Mouse (Mus musculus) ES-Bruce4 (cell line): ENCODE data around the gene Spa17. TPM values are rescaled to one million over a fixed set of nuclear protein-coding genes. Genes with fewer than 3 reads are reported as not detected.

Experiments used
- H3K27ac ChIP-seq: 2 replicates; pipeline ENCODE4 v1.5.1; 2012; ENCODE audit warnings: low read length, inconsistent platforms; ENCODE audit not compliant: insufficient read depth
- H3K27me3 ChIP-seq: 2 replicates; pipeline ENCODE4 v1.6.1; 2012; ENCODE audit warnings: mild to moderate bottlenecking, low read length, inconsistent platforms; ENCODE audit not compliant: control insufficient read depth, poor library complexity, insufficient read depth, severe bottlenecking
- H3K36me3 ChIP-seq: 2 replicates; pipeline ENCODE4 v1.6.1; 2012; ENCODE audit warnings: inconsistent platforms, mild to moderate bottlenecking, low read length, moderate library complexity; ENCODE audit not compliant: control insufficient read depth, poor library complexity, insufficient read depth, severe bottlenecking
- H3K4me1 ChIP-seq: one replicate; pipeline ENCODE4 v1.8.1; 2011; ENCODE audit warnings: low read length; ENCODE audit not compliant: control insufficient read depth, insufficient read depth
- H3K4me3 ChIP-seq: 2 replicates; pipeline ENCODE4 v1.5.1; 2011; ENCODE audit warnings: low read depth, mild to moderate bottlenecking, low read length
- H3K9ac ChIP-seq: 2 replicates; pipeline ENCODE4 v1.6.1; 2012; ENCODE audit warnings: low read depth, mild to moderate bottlenecking, inconsistent platforms; ENCODE audit not compliant: poor library complexity, severe bottlenecking
- H3K9me3 ChIP-seq: replicated peaks from 2 replicates; pipeline ENCODE4 v1.6.1; 2012; ENCODE audit warnings: mild to moderate bottlenecking, low read length, inconsistent platforms; ENCODE audit not compliant: control insufficient read depth, poor library complexity, insufficient read depth, severe bottlenecking
- CTCF ChIP-seq: IDR thresholded peaks from one replicate; pipeline ENCODE4 v1.8.1; 2011; ENCODE audit warnings: low read depth, low read length
- EP300 ChIP-seq: IDR thresholded peaks from 2 replicates; pipeline ENCODE4 v1.6.1; 2011; ENCODE audit warnings: low read depth, low read length; ENCODE audit not compliant: insufficient read depth
- POLR2A ChIP-seq: IDR thresholded peaks from one replicate; pipeline ENCODE4 v1.8.1; 2011; ENCODE audit warnings: low read length; ENCODE audit not compliant: insufficient read depth
- polyA plus RNA-seq: library from polyadenylated mRNA; stranded (reverse); fragments of >200 nt; gene quantifications from 2 replicates; pipeline ENCODE4 v1.2.4, GENCODE M21; 2011; ENCODE audit warnings: low read depth; ENCODE audit not compliant: missing spikeins, insufficient read depth, insufficient read length

Spa17 gene
- polyA plus RNA-seq, 1 experiment: 5.3 TPM

- no peak overlapping the region for H3K27ac ChIP-seq
- no peaks in the 10 kb centered on the region; the same call in 1 of the 2 replicates for H3K27me3 ChIP-seq
Measured at GRCm38 (mm10) chr9:37556366-37556765, 57.2 kb downstream of the Spa17 start.

GRCm38 (mm10) chr9:37554838-37555748, 58.4 kb downstream of the Spa17 start, which contains the start of gene Siae:
TSS of gene Siae (plus strand) at chr9:37555698.
- no peaks in the 10 kb centered on the region; the same call in 1 of the 2 replicates for H3K27me3 ChIP-seq
- no peak within 1 kb of the TSS for H3K4me3 ChIP-seq
- no peak within 1 kb of the TSS for H3K9ac ChIP-seq
- no peak within 1 kb of the TSS for H3K27ac ChIP-seq
- no peaks in the 10 kb centered on the region for H3K9me3 ChIP-seq
- H3K36me3 ChIP-seq: no peaks in the 10 kb centered on the region
- no peaks in the 10 kb centered on the region for H3K4me1 ChIP-seq
- TF ChIP-seq EP300 (no peak), POLR2A (no peak), CTCF (no peak)

More at GRCm38 (mm10) chr9:37556366-37556765, 57.2 kb downstream of the Spa17 start:
- Histone ChIP-seq H3K4me3 (no peak overlapping the region), H3K4me1 (no peaks in the 10 kb centered on the region), H3K9ac (no peak overlapping the region), H3K36me3 (no peaks in the 10 kb centered on the region), H3K9me3 (no peaks in the 10 kb centered on the region)
- no peak for TF ChIP-seq CTCF
- TF ChIP-seq POLR2A: no peak
- no peak for TF ChIP-seq EP300

GRCm38 (mm10) chr9:37554279-37554678, 59.2 kb downstream of the Spa17 start:
- Histone ChIP-seq H3K27me3 (no peaks in the 10 kb centered on the region; the same call in 1 of the 2 replicates), H3K27ac (no peak overlapping the region), H3K36me3 (no peaks in the 10 kb centered on the region), H3K9ac (no peak overlapping the region), H3K4me1 (no peaks in the 10 kb centered on the region), H3K4me3 (no peak overlapping the region), H3K9me3 (no peaks in the 10 kb centered on the region)
- no peak for TF ChIP-seq CTCF
- TF ChIP-seq POLR2A: no peak
- TF ChIP-seq EP300: no peak

Other genes starting within 250 kb of the Spa17 start
- 0.22 and 0.84 TPM in 2 replicates for gene Hepacam, start 246.4 kb downstream of the Spa17 start, polyA plus RNA-seq
- gene Robo4, start 211.8 kb downstream of the Spa17 start, polyA plus RNA-seq: 0.64 TPM in 1 of 2 replicates, not detected in the other
- 1.5 and 1.7 TPM in 2 replicates for gene Robo3, start 180.5 kb downstream of the Spa17 start, polyA plus RNA-seq
- 85.4 and 85.6 TPM in 2 replicates for gene Msantd2, start 124.4 kb downstream of the Spa17 start, polyA plus RNA-seq
- 1.7 and 3.1 TPM in 2 replicates for gene Esam, start 85.6 kb downstream of the Spa17 start, polyA plus RNA-seq
- 0.91 TPM in 1 of 2 replicates, not detected in the other for gene Vsig2, start 74.5 kb downstream of the Spa17 start, polyA plus RNA-seq
- 1.2 and 3.3 TPM in 2 replicates for gene Nrgn, start 60.8 kb downstream of the Spa17 start, polyA plus RNA-seq
- gene Siae, start 58.0 kb downstream of the Spa17 start, polyA plus RNA-seq: 9.4 and 10.0 TPM in 2 replicates
- gene Tbrg1, start 43.6 kb upstream of the Spa17 start, polyA plus RNA-seq: 184 and 191 TPM in 2 replicates
- gene Panx3, start 55.5 kb upstream of the Spa17 start, polyA plus RNA-seq: not detected in 2 replicates
- not detected in 2 replicates for gene Olfr160, start 102.5 kb upstream of the Spa17 start, polyA plus RNA-seq
- gene Olfr874, start 131.4 kb upstream of the Spa17 start, polyA plus RNA-seq: not detected in 2 replicates
- gene Olfr875, start 158.1 kb upstream of the Spa17 start, polyA plus RNA-seq: not detected in 2 replicates
- not detected in 2 replicates for gene Olfr876, start 189.3 kb upstream of the Spa17 start, polyA plus RNA-seq
- gene Olfr877, start 240.5 kb upstream of the Spa17 start, polyA plus RNA-seq: not detected in 2 replicates